Mouse (Mus musculus) MEL (cell line): Measurements from ENCODE around the gene Dglucy. TPM values are rescaled to one million over a fixed set of nuclear protein-coding genes. Genes with fewer than 3 reads are reported as not detected.

Source experiments
- DNase-seq: peaks from one replicate; pipeline ENCODE4 v3.0.0; 2011; ENCODE audit warnings: low read depth, low spot score
- H3K27ac ChIP-seq: 2 replicates; pipeline ENCODE4 v1.5.1; 2012; ENCODE audit warnings: low read depth, mild to moderate bottlenecking, control low read depth, low read length, moderate library complexity; ENCODE audit not compliant: control insufficient read depth
- H3K27me3 ChIP-seq, 2 experiments: fragments of 150-350 bp in 1 of 2; sonication (generic) in 1 of 2; 2 replicates each; pipeline ENCODE4 v1.6.1; 2012; ENCODE audit warnings: low read length in 2 of 2, mild to moderate bottlenecking in 2 of 2, improper control_type of control experiment in 1 of 2, moderate library complexity in 1 of 2; ENCODE audit not compliant: insufficient read depth in 2 of 2, control insufficient read depth in 1 of 2
- H3K36me3 ChIP-seq, 2 experiments: 2 replicates each; pipeline ENCODE4 v1.6.1; 2012 to 2014; ENCODE audit warnings: low read length in 2 of 2, improper control_type of control experiment in 1 of 2, inconsistent platforms in 1 of 2, mild to moderate bottlenecking in 1 of 2; ENCODE audit not compliant: insufficient read depth in 2 of 2, control insufficient read depth in 1 of 2
- H3K4me1 ChIP-seq, 2 experiments: fragments of 150-350 bp in 1 of 2; sonication (generic) in 1 of 2; 2 replicates each; pipeline ENCODE4 v1.6.1; 2012; ENCODE audit warnings: low read length in 2 of 2, improper control_type of control experiment in 1 of 2, mild to moderate bottlenecking in 1 of 2; ENCODE audit not compliant: insufficient read depth in 2 of 2, control insufficient read depth in 1 of 2
- H3K4me3 ChIP-seq, 2 experiments: fragments of 150-350 bp in 1 of 2; sonication (generic) in 1 of 2; 2 replicates each; pipeline ENCODE4 v1.5.1; 2012; ENCODE audit warnings: low read depth in 2 of 2, low read length in 2 of 2, mild to moderate bottlenecking in 2 of 2, moderate library complexity in 2 of 2, control low read depth in 1 of 2, improper control_type of control experiment in 1 of 2; ENCODE audit not compliant: control insufficient read depth in 1 of 2, insufficient read depth in 1 of 2
- H3K79me2 ChIP-seq: 2 replicates; pipeline ENCODE4 v1.6.1; 2012; ENCODE audit warnings: mild to moderate bottlenecking, low read length, moderate library complexity; ENCODE audit not compliant: control insufficient read depth, poor library complexity, insufficient read depth
- H3K9ac ChIP-seq: 2 replicates; pipeline ENCODE4 v1.6.1; 2012; ENCODE audit warnings: low read depth, mild to moderate bottlenecking, control low read depth, low read length, moderate library complexity; ENCODE audit not compliant: control insufficient read depth, poor library complexity, severe bottlenecking
- H3K9me3 ChIP-seq: fragments of 150-350 bp; sonication (generic); replicated peaks from 2 replicates; pipeline ENCODE4 v1.6.1; 2012; ENCODE audit warnings: mild to moderate bottlenecking, low read length, improper control_type of control experiment, moderate library complexity; ENCODE audit not compliant: insufficient read depth
- BHLHE40 ChIP-seq: IDR thresholded peaks from 2 replicates; pipeline ENCODE4 v1.6.1; 2012; ENCODE audit warnings: low read depth, mild to moderate bottlenecking, inconsistent platforms, low read length, improper control_type of control experiment, borderline replicate concordance
- CHD1 ChIP-seq: IDR thresholded peaks from 2 replicates; pipeline ENCODE4 v1.6.1; 2012; ENCODE audit warnings: low read depth, mild to moderate bottlenecking, inconsistent platforms, low read length, improper control_type of control experiment
- CTCF ChIP-seq, 3 experiments: IDR thresholded peaks in 2 of 3; conservative IDR thresholded peaks in 1 of 3; 2 replicates each; pipeline ENCODE4 v1.5.1; 2011 to 2012; ENCODE audit warnings: low read length in 3 of 3, low read depth in 2 of 3, mild to moderate bottlenecking in 2 of 3, improper control_type of control experiment in 1 of 3, inconsistent platforms in 1 of 3, mixed read lengths in 1 of 3, moderate library complexity in 1 of 3; ENCODE audit not compliant: control insufficient read depth in 1 of 3, insufficient read depth in 1 of 3, poor library complexity in 1 of 3, severe bottlenecking in 1 of 3
- E2F4 ChIP-seq: IDR thresholded peaks from 2 replicates; pipeline ENCODE4 v1.6.1; 2011; ENCODE audit warnings: low read depth, low read length, improper control_type of control experiment, borderline replicate concordance
- ELF1 ChIP-seq: IDR thresholded peaks from 2 replicates; pipeline ENCODE4 v1.6.1; 2014; ENCODE audit warnings: low read depth, mild to moderate bottlenecking, inconsistent platforms, low read length, improper control_type of control experiment, moderate library complexity
- ETS1 ChIP-seq: IDR thresholded peaks from 2 replicates; pipeline ENCODE4 v1.6.1; 2012; ENCODE audit warnings: low read depth, mild to moderate bottlenecking, inconsistent platforms, low read length, improper control_type of control experiment, moderate library complexity
- GATA1 ChIP-seq: IDR thresholded peaks from 2 replicates; pipeline ENCODE4 v1.6.1; 2011; ENCODE audit warnings: low read depth, low read length, improper control_type of control experiment
- HCFC1 ChIP-seq: IDR thresholded peaks from 2 replicates; pipeline ENCODE4 v1.6.1; 2012; ENCODE audit warnings: low read depth, mild to moderate bottlenecking, inconsistent platforms, low read length, improper control_type of control experiment, moderate library complexity
- JUND ChIP-seq: IDR thresholded peaks from 2 replicates; pipeline ENCODE4 v1.6.1; 2011; ENCODE audit warnings: low read depth, mild to moderate bottlenecking, improper control_type of control experiment, low read length
- KAT2A ChIP-seq: conservative IDR thresholded peaks from 2 replicates; pipeline ENCODE4 v1.6.1; 2012; ENCODE audit warnings: low read depth, low read length, improper control_type of control experiment, inconsistent platforms
- MAZ ChIP-seq: IDR thresholded peaks from 2 replicates; pipeline ENCODE4 v1.6.1; 2012; ENCODE audit warnings: low read depth, mild to moderate bottlenecking, inconsistent platforms, low read length, improper control_type of control experiment
- MXI1 ChIP-seq: IDR thresholded peaks from 2 replicates; pipeline ENCODE4 v1.6.1; 2011; ENCODE audit warnings: mild to moderate bottlenecking, low read depth, low read length, improper control_type of control experiment
- MYB ChIP-seq: IDR thresholded peaks from 2 replicates; pipeline ENCODE4 v1.6.1; 2011; ENCODE audit warnings: mild to moderate bottlenecking, low read depth, low read length, improper control_type of control experiment
- MYC ChIP-seq: IDR thresholded peaks from 2 replicates; pipeline ENCODE4 v1.6.1; 2011; ENCODE audit warnings: low read depth, mild to moderate bottlenecking, low read length, improper control_type of control experiment, moderate library complexity
- NELFE ChIP-seq: IDR thresholded peaks from 2 replicates; pipeline ENCODE4 v1.6.1; 2011; ENCODE audit warnings: low read depth, low read length, improper control_type of control experiment
- NRF1 ChIP-seq: IDR thresholded peaks from 2 replicates; pipeline ENCODE4 v1.6.1; 2014; ENCODE audit warnings: low read depth, mild to moderate bottlenecking, inconsistent platforms, low read length, improper control_type of control experiment, moderate library complexity; ENCODE audit not compliant: poor library complexity, insufficient read depth, severe bottlenecking
- POLR2AphosphoS2 ChIP-seq: IDR thresholded peaks from 2 replicates; pipeline ENCODE4 v1.6.1; 2011; ENCODE audit warnings: low read length, improper control_type of control experiment
- POLR2AphosphoS5 ChIP-seq: IDR thresholded peaks from 2 replicates; pipeline ENCODE4 v1.6.1; 2012; ENCODE audit warnings: low read depth, borderline replicate concordance, mild to moderate bottlenecking, inconsistent platforms, low read length, moderate library complexity, mixed read lengths
- RAD21 ChIP-seq: IDR thresholded peaks from 2 replicates; pipeline ENCODE4 v1.6.1; 2011; ENCODE audit warnings: mild to moderate bottlenecking, low read depth, low read length, improper control_type of control experiment
- SIN3A ChIP-seq: IDR thresholded peaks from 2 replicates; pipeline ENCODE4 v1.6.1; 2012; ENCODE audit warnings: low read length, improper control_type of control experiment, inconsistent platforms
- SMC3 ChIP-seq: IDR thresholded peaks from 2 replicates; pipeline ENCODE4 v1.6.1; 2011; ENCODE audit warnings: low read depth, low read length, improper control_type of control experiment
- TAL1 ChIP-seq: IDR thresholded peaks from 2 replicates; pipeline ENCODE4 v1.6.1; 2012; ENCODE audit warnings: mild to moderate bottlenecking, inconsistent platforms, low read length, moderate library complexity, mixed read lengths
- USF1 ChIP-seq: IDR thresholded peaks from 2 replicates; pipeline ENCODE4 v1.6.1; 2014; ENCODE audit warnings: low read depth, mild to moderate bottlenecking, inconsistent platforms, low read length, improper control_type of control experiment, moderate library complexity
- USF2 ChIP-seq, 2 experiments: IDR thresholded peaks; 2 replicates each; pipeline ENCODE4 v1.6.1; 2011 to 2012; ENCODE audit warnings: improper control_type of control experiment in 2 of 2, low read length in 2 of 2, borderline replicate concordance in 1 of 2, inconsistent platforms in 1 of 2, low read depth in 1 of 2, mild to moderate bottlenecking in 1 of 2; ENCODE audit not compliant: insufficient read depth in 1 of 2
- ZC3H11A ChIP-seq: IDR thresholded peaks from 2 replicates; pipeline ENCODE4 v1.6.1; 2012; ENCODE audit warnings: low read depth, mild to moderate bottlenecking, inconsistent platforms, low read length, improper control_type of control experiment
- ZMIZ1 ChIP-seq: IDR thresholded peaks from 2 replicates; pipeline ENCODE4 v1.6.1; 2012; ENCODE audit warnings: low read depth, mild to moderate bottlenecking, inconsistent platforms, low read length, improper control_type of control experiment, moderate library complexity
- ZNF384 ChIP-seq: IDR thresholded peaks from 2 replicates; pipeline ENCODE4 v1.6.1; 2012; ENCODE audit warnings: low read depth, mild to moderate bottlenecking, inconsistent platforms, low read length, improper control_type of control experiment
- polyA plus RNA-seq, 2 experiments: library from polyadenylated mRNA; stranded (reverse) in 1 of 2; unstranded in 1 of 2; fragments of >175 nt in 1 of 2; fragments of >200 nt in 1 of 2; gene quantifications; 2 replicates each; pipeline versions ENCODE4 v1.2.1 to v1.2.4; 2012; ENCODE audit warnings: low replicate concordance in 2 of 2, low read depth in 1 of 2; ENCODE audit not compliant: insufficient read length in 2 of 2, insufficient read depth in 1 of 2, missing spikeins in 1 of 2
- total RNA-seq: library from RNA; depleted of rRNA; stranded (reverse); fragments of 300-350 nt; gene quantifications from 2 replicates; pipeline ENCODE4 v1.2.3, GENCODE M21; 2012

Dglucy gene
- total and polyA plus RNA-seq, 3 experiments = 0.03 TPM; not detected in 2

DNA sequence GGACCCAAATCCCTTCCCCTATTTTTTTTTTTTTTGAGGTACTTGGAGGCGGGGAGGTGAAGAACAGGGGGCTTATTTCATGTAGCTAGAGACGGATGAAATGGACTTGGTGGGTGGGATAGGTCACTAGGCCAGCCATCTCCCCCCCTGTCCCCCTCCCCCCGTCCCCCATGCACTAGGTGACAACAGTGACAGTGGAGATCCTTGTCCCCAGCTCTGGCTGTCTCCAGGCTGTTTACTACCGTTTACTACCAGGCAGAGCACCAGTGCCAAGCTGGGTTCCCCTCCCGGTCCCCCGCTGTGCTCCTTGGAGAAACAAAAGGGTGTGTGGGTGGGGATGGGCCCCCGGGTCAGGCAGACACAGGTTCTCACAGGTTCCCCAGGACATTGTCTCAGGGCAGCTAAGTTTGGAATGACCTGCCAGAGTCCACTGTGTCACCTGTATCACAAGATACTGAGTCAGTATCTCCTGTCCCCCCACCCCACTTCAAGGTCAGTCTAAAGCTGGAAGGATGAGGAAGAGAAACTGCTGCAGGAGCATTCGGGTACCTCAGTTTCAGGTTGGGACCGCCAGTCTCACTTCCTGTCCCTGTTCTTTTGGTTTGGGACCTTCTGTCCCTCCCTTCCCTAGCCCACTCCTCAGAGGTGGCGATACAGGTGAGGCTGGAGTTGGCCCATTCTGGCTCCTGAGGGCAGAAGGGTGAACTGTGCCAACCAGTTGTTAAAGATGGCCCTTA is 129.6 kb downstream of the Dglucy start:
- H3K9me3 ChIP-seq = no peaks in the 10 kb centered on the region
- H3K36me3 ChIP-seq = no peaks in the 10 kb centered on the region
- H3K9ac ChIP-seq = no peak overlapping the region
- no peaks in the 10 kb centered on the region for H3K27me3 ChIP-seq
- H3K27ac ChIP-seq = no peak overlapping the region
- no peaks in the 10 kb centered on the region for H3K79me2 ChIP-seq
- TF ChIP-seq MXI1 = no peak
- TF ChIP-seq SIN3A = no peak
- no peak for TF ChIP-seq MYC
- TF ChIP-seq NELFE = no peak
- no peak for TF ChIP-seq RAD21
- no peak for TF ChIP-seq MAZ
- TF ChIP-seq E2F4 = no peak
- TF ChIP-seq ELF1 = no peak
- no peak for TF ChIP-seq TAL1
- TF ChIP-seq ZC3H11A = no peak
- TF ChIP-seq USF1 = no peak
- TF ChIP-seq JUND = no peak
- no peak for TF ChIP-seq POLR2AphosphoS5
- H3K4me3 ChIP-seq = no peak overlapping the region
- no peak for DNase-seq
- H3K4me1 ChIP-seq = no peaks in the 10 kb centered on the region

DNA sequence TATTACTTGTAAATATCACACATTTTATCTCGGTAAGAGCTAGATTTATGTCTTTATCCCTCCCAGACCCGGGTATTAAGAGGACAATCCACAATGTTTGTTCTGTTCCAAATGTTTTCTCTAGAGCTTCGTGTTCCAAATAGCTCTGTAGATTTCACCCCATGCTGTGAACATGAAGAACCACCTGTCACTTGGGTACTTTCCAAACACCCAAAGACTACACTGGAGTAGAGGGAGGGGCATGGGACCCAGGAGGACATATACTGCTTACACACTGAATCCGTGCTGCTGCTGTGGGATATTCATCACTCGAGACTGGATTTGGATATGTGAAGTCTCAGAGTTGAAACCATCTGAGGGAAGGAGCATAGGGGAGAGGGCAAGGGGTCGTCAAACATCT is 130.9 kb downstream of the Dglucy start:
- Histone ChIP-seq H3K4me3 (no peak overlapping the region), H3K79me2 (no peaks in the 10 kb centered on the region), H3K9me3 (no peaks in the 10 kb centered on the region), H3K27ac (no peak overlapping the region), H3K9ac (no peak overlapping the region), H3K36me3 (no peaks in the 10 kb centered on the region), H3K27me3 (no peaks in the 10 kb centered on the region), H3K4me1 (no peaks in the 10 kb centered on the region)
- TF ChIP-seq ETS1 (no peak), ZC3H11A (no peak), MYB (no peak), RAD21 (no peak), KAT2A (no peak)
- DNase-seq = no peak

GRCm38 (mm10) chr12:100910731-100911130 is 131.9 kb downstream of the Dglucy start:
- H3K4me1 ChIP-seq = no peaks in the 10 kb centered on the region
- H3K4me3 ChIP-seq = no peak overlapping the region
- H3K9ac ChIP-seq = no peak overlapping the region
- H3K36me3 ChIP-seq = no peaks in the 10 kb centered on the region
- no peaks in the 10 kb centered on the region for H3K27me3 ChIP-seq
- H3K79me2 ChIP-seq = no peaks in the 10 kb centered on the region
- H3K27ac ChIP-seq = no peak overlapping the region
- H3K9me3 ChIP-seq = no peaks in the 10 kb centered on the region
- no peak for DNase-seq
- TF ChIP-seq GATA1 (no peak), BHLHE40 (no peak), KAT2A (no peak), SMC3 (no peak), ZMIZ1 (no peak), NRF1 (no peak), CTCF (IDR thresholded peaks at IDR 0.05 in 2 of 3, conservative IDR thresholded peaks at IDR 0.05 in 1 of 3; ENCODE audit: control insufficient read depth in 1 of 3, insufficient read depth in 1 of 3, low read depth in 2 of 3, low read length in 3 of 3, poor library complexity in 1 of 3, severe bottlenecking in 1 of 3) (no peak), CHD1 (no peak), ZC3H11A (no peak), MYC (no peak), USF2 (IDR thresholded peaks at IDR 0.05; ENCODE audit: borderline replicate concordance in 1 of 2, insufficient read depth in 1 of 2, low read depth in 1 of 2, low read length in 2 of 2) (no peak), HCFC1 (no peak), POLR2AphosphoS2 (no peak), ZNF384 (no peak), JUND (no peak)
